Mouse (Mus musculus) midbrain, embryonic 11.5 days (tissue): Measurements from ENCODE around the gene Nudt11. TPM values are rescaled to one million over a fixed set of nuclear protein-coding genes. Genes with fewer than 3 reads are reported as not detected.
"Not testable (repeated sequence)": the region's sequence is repeated elsewhere in the genome, so short reads cannot be mapped to it uniquely, and the experiment has no call there.

Experiments used
- ATAC-seq: fragments of 200-750 bp; cut with Nextera tagmentation; 2 replicates; pipeline ENCODE4 v1.8.0; 2017; ENCODE audit warnings: moderate TSS enrichment, moderate library complexity; ENCODE audit not compliant: low FRiP score
- DNase-seq: peaks from one replicate; pipeline ENCODE4 v3.0.0; 2015; ENCODE audit warnings: low spot score; ENCODE audit errors: missing footprints
- H3K27ac ChIP-seq: fragments of 300-500 bp; sonication (generic); 2 replicates; pipeline ENCODE4 v1.5.1; 2014; ENCODE audit warnings: low read depth, low read length
- H3K27me3 ChIP-seq: fragments of 300-500 bp; sonication (generic); 2 replicates; pipeline ENCODE4 v1.6.1; 2014; ENCODE audit warnings: mild to moderate bottlenecking, low read length, moderate library complexity, mixed read lengths; ENCODE audit not compliant: control insufficient read depth, insufficient read depth
- H3K36me3 ChIP-seq: fragments of 300-500 bp; sonication (generic); 2 replicates; pipeline ENCODE4 v1.6.1; 2014; ENCODE audit warnings: mild to moderate bottlenecking, low read length, moderate library complexity, mixed read lengths; ENCODE audit not compliant: control insufficient read depth, insufficient read depth
- H3K4me1 ChIP-seq: fragments of 300-500 bp; sonication (generic); 2 replicates; pipeline ENCODE4 v1.6.1; 2014; ENCODE audit warnings: low read length; ENCODE audit not compliant: control insufficient read depth, insufficient read depth
- H3K4me2 ChIP-seq: fragments of 300-500 bp; sonication (generic); 2 replicates; pipeline ENCODE4 v1.6.1; 2014; ENCODE audit warnings: mild to moderate bottlenecking, moderate library complexity
- H3K4me3 ChIP-seq: fragments of 300-500 bp; sonication (generic); 2 replicates; pipeline ENCODE4 v1.5.1; 2014; ENCODE audit warnings: low read depth, low read length
- H3K9ac ChIP-seq: fragments of 300-500 bp; sonication (generic); 2 replicates; pipeline ENCODE4 v1.6.1; 2014; ENCODE audit warnings: low read length
- H3K9me3 ChIP-seq: fragments of 300-500 bp; sonication (generic); 2 replicates; pipeline ENCODE4 v1.6.1; 2016; ENCODE audit warnings: low read length; ENCODE audit not compliant: control insufficient read depth
- WGBS: fragments of 180-500 bp; shearing (Covaris S2); extraction: QIAGEN DNeasy Blood & Tissue Kit; methylation state at CpG from one replicate; pipeline ENCODE4 v1.1.7; 2014; 5-methylcytosine and 5-hydroxymethylcytosine counted together
- microRNA-seq: library from miRNA; unstranded; fragments of <30 nt; microRNA quantifications from one replicate; pipeline ENCODE4, GENCODE M21; 2017
- polyA plus RNA-seq: library from polyadenylated mRNA; unstranded; fragments of >200 nt; fragmentation: Nextera tagmentation; extraction: Ambion mirVana; gene quantifications from 2 replicates; pipeline ENCODE4 v1.2.1, GENCODE M21; 2014

The Nudt11 gene
- polyA plus RNA-seq = 13.2 TPM in 2 replicates

DNA sequence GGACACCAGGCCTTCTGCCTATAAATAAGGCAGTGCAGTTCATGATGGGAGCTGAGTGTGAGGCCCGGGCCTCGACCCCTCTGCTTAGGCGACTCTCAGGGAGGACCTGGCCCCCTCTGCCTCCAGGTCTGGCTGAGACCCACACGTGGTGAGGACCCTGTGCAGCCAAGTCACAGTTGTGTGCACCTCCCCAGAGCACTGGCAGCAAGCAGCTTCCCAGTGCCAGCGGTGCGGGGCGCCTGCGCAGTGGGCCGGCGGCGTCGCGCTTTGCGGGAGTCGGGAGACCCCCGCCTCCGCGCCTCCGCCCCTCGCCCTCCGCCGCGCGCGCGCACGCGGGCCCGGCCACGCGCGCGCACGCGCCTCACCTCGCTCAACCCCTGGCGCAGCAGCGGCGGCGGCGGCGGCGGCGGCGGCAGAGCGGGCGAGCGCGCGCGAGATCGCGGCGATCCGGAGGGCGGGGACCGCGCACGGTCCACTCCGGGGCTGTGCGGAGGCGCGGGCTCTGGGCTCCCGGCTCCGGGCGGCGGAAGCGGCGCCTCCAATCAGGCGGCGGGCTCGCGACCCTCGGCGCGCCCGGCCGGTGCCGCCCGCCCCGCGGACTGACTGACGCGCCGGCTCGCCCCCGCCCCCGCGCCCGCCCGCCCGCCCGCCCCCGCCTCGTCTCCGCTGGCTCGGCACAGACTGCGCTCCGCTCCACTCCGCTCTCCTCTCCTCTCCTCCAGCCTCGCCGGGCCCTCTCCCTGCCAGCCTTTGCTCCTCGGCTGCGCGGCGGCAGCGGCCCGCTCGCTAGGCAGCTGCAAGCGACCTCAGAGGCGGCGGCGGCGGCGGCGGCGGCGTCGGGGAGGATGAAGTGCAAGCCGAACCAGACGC is at the start of gene Nudt11:
Gene Nudt11, plus strand, starts transcription at position 388 of the 870 bp plus-strand sequence.
- 25% methylated on average over 8 of the region's 121 CpGs for WGBS
- not testable (repeated sequence) for H3K4me1 ChIP-seq, H3K27ac ChIP-seq, H3K9ac ChIP-seq, H3K9me3 ChIP-seq, H3K27me3 ChIP-seq, H3K36me3 ChIP-seq, DNase-seq
- ATAC-seq = peak; percentile 89
- peak within 1 kb of the TSS; percentile 30; the same call in 1 of the 2 replicates for H3K4me3 ChIP-seq
- H3K4me2 ChIP-seq = peak within 1 kb of the TSS; percentile 25; the same call in 1 of the 2 replicates

DNA sequence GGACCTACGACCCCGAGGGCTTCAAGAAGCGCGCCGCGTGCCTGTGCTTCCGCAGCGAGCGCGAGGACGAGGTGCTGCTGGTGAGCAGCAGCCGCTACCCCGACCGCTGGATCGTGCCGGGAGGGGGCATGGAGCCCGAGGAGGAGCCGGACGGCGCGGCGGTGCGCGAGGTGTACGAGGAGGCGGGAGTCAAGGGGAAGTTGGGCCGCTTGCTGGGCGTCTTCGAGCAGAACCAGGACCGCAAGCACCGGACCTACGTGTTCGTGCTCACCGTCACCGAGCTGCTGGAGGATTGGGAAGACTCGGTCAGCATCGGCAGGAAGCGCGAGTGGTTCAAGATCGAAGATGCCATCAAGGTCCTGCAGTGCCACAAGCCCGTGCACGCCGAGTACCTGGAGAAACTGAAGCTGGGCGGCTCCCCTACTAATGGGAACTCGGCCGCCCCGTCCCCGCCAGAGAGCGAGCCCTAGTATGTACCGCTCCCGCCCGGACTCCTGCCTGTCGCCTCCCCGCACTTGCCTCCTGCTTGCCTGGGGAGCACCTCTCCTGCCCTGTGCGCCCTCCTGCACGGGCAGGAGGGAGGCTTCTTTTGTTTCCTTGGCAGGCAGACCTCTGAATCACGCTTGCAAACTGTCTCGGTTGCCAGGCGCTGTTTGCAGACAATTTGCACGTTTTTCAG is 822 bp downstream of the Nudt11 start:
- H3K9me3 ChIP-seq, H3K27me3 ChIP-seq, DNase-seq, H3K4me1 ChIP-seq, H3K27ac ChIP-seq, H3K36me3 ChIP-seq: not testable (repeated sequence)
- H3K4me2 ChIP-seq = peak overlapping the region; percentile 40
- peak overlapping the region; percentile 30; the same call in 1 of the 2 replicates for H3K4me3 ChIP-seq
- ATAC-seq = peak; percentile 72
- WGBS = no CpG with 5 or more reads among the region's 60 CpGs
- 0 out of 2 replicates have a peak overlapping the region, but pooled peaks have one; percentile 16 for H3K9ac ChIP-seq

DNA sequence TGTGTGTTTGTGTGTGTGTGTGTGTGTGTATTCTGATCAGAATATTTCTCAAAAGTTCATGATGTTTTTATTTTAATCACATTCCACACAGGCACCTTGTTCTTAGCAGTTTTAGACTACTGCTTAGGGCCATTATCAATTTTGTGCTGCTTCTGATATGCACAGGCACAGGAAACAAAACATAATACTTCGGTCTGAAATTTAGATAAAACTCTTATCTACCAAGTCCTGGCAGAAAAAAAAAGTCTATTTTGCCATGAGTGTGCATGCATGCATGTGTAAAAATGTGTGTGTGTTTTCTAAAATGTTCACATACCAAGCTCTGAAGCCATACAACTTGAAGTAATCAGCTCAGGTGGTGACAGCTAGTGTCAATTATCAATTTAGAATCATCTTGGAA is 14.3 kb downstream of the Nudt11 start:
- Histone ChIP-seq H3K9ac (no peak overlapping the region), H3K4me2 (no peak overlapping the region), H3K27ac (no peak overlapping the region), H3K27me3 (no peaks in the 10 kb centered on the region), H3K4me3 (no peak overlapping the region), H3K9me3 (no peaks in the 10 kb centered on the region), H3K36me3 (no peaks in the 10 kb centered on the region), H3K4me1 (no peaks in the 10 kb centered on the region)
- ATAC-seq = no peak
- 94% methylated on average over 1 of the region's 1 CpGs for WGBS
- DNase-seq = no peak

DNA sequence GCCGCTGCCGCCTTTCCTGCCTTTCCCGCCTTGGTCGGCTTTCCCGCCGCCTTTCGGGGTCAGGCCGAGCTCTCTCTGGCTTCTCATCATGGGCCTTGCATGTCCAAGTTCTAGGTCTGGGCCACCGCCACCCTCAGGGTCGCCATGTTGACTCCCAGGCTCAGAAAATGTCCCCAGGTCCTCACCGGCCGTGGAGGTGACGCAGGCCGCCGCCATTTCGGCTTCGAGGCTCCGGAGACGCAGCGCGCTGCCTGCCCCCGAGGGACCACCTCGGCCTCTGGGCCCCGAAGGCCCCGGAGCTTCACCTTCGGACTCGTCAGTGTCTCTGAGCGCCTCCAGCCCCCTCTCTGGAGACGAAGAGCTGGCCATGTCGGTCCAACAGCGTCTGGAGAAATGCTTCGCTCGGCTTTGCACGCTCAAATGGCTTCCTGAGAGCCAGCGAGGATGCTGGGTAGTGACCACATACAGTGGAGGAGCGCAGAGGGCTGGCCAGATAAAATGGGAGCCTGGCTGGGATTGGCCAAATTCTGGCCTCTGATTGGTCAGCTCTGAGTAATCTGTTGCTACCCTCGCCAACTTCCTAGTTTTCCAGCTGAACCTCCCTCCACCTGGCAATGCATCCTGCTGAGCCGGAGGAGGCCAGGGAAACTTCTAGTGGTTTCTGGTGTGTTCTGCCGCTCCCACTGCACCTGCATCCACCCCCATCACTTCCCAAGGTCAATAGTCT is 35.9 kb downstream of the Nudt11 start, which contains the start of gene AU022751:
Gene AU022751, minus strand, starts transcription at position 466 of the 727 bp plus-strand sequence.
- Histone ChIP-seq H3K36me3 (no peaks in the 10 kb centered on the region), H3K4me2 (no peak within 1 kb of the TSS), H3K9ac (no peak within 1 kb of the TSS), H3K4me1 (no peaks in the 10 kb centered on the region), H3K27me3 (no peaks in the 10 kb centered on the region), H3K4me3 (no peak within 1 kb of the TSS), H3K9me3 (peaks cover 8% of the 10 kb centered on the region; the same call in 1 of the 2 replicates), H3K27ac (no peak within 1 kb of the TSS)
- no peak for DNase-seq
- WGBS = 94% methylated on average over 37 of the region's 39 CpGs
- no peak for ATAC-seq

DNA sequence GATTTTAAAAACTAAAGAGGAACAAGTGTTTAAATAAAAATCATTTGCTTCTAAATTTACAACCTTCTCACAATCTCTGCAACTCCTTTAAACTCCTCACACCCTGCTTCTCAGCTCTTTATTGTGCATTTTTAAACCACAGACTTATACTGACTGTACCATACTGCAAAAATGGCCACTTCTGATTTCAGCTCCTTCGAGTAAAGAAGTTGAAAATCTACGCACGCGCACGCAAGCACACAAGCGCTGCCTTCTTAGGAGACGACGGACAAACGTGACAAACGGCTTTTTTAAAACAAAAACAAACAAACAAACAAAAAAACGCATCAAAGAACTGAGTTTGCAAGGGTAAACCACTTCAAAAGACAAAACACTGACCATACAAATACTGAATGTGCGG is 44.3 kb downstream of the Nudt11 start:
- H3K4me1 ChIP-seq = no peaks in the 10 kb centered on the region
- peak overlapping the region; percentile 46; the same call in 1 of the 2 replicates for H3K9ac ChIP-seq
- no peaks in the 10 kb centered on the region for H3K9me3 ChIP-seq
- peak overlapping the region; percentile 23 for H3K4me3 ChIP-seq
- ATAC-seq (0 out of 2 replicates have a peak, but pooled peaks have one; percentile 8), DNase-seq (no peak)
- no peak overlapping the region for H3K27ac ChIP-seq
- H3K36me3 ChIP-seq = no peaks in the 10 kb centered on the region
- no peaks in the 10 kb centered on the region for H3K27me3 ChIP-seq
- H3K4me2 ChIP-seq = peak overlapping the region; percentile 32
- 21% methylated on average over 12 of the region's 12 CpGs for WGBS

DNA sequence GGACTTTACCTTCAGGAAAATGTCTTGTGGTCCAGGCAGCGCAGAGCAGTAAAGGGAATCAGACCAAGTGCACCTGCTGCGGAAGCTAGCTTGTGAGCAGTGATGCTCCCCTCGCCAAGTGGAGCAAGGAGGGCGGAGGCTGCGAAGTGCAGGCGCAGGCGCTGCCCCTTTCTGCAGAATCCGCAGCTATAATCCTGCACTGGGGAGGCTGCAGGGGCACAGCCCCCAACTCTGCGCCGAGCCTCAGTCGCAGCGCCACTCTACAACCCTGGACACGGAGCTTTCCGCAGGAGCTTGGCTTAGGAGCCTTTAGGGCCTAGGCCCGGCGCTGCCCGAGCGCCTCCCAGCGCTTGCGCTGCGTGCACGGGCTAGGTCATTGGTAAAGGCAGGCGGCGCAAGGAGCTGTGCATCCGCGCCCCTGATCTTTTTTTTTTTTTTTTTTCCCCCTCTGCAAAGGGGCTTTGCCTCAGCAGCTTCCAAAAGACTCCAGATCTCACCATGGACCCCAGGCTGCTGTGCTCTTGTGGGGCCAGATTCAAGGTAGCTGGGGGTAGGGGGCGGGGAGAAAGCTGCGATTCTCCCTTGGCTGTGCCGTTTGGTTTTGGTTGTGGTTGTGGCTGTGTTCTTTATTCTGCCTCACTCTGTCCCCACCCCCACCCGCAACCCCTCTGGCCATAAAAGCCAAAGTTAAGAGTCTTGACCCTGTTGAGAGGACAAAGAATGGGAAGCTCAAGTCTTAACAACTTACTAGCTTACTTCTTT is 44.9 kb downstream of the Nudt11 start:
- Histone ChIP-seq H3K9ac (peak overlapping the region; percentile 46), H3K9me3 (no peaks in the 10 kb centered on the region), H3K27ac (peak overlapping the region; percentile 3; the same call in 1 of the 2 replicates), H3K36me3 (no peaks in the 10 kb centered on the region), H3K4me1 (no peaks in the 10 kb centered on the region), H3K27me3 (no peaks in the 10 kb centered on the region), H3K4me3 (peak overlapping the region; percentile 23), H3K4me2 (peak overlapping the region; percentile 32)
- DNase-seq (peak; percentile 92), ATAC-seq (peak; percentile 97)
- WGBS = 12% methylated on average over 27 of the region's 30 CpGs

Small RNA genes lying within 50 kb of the gene (microRNA-seq; reads per million reads assigned to microRNA genes)
- not detected for gene Gm27360

Other genes starting within 250 kb of the Nudt11 start
- not detected in 2 replicates for gene AU022751, start 36.0 kb downstream of the Nudt11 start, polyA plus RNA-seq
- gene Nudt10, start 125.6 kb downstream of the Nudt11 start, polyA plus RNA-seq = 29.2 and 29.6 TPM in 2 replicates